Mouse (Mus musculus): ENCODE measurements at regions not wholly inside any gene's neighbourhood (a gene's known extent, or its start where the extent isn't known, plus 50 kb on each side); places are given as distances from the start of the nearest gene placed in this dataset.

DNA sequence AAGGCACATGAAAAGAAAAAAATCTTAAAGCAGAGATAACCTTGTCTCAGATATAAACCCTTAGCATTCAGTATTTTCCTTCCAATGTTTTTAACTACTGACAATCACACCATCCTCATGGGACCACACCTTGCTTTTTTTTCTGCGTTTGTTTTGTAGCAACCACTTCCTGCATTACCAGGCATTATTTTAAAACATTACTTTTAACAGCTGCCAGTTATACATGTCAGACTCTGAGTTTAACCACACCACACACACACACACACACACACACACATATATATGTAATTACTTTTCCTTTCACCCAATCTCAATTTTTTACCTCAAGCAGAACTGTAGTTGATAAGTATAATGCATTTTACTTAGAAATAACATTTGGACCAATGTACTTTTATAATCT, 128.8 kb upstream of the Atp2b1 start:
- no peak for ATAC-seq (replicated peaks; ENCODE audit: low FRiP score, low read depth)

DNA sequence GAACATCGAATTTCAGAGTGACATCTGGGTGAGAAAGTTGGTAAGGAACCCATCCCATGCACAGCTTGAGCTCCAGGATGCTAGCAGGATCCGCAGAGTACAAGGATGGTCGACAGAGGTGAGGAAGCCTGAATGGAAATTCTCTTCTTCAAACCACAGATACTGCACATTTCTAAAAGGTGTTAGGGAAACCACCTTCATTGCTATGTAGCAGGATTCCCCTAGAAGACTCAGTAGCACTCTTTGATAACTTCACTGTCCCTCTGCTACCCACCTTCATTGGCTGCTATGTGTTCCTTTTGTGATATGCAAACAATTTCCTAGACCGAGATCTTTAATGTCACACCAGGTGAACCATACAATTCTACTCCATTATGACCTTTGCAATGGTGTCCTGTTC, 128.1 kb upstream of the Atp2b1 start:
- WGBS: 81% methylated on average over 4 of the region's 4 CpGs
- no peak overlapping the region for H3K4me3 ChIP-seq (replicated peaks; ENCODE audit: low read depth, low read length)
- no peak overlapping the region for H3K9ac ChIP-seq (ENCODE audit: low read depth, low read length)
- TF ChIP-seq CTCF (IDR thresholded peaks at IDR 0.05; ENCODE audit: low read depth): no peak
- 0 out of 2 replicates have a peak, but pooled peaks cover 3% of the 10 kb centered on the region for H3K4me1 ChIP-seq (replicated peaks; ENCODE audit: insufficient read depth, low read length)
- no peaks in the 10 kb centered on the region for H3K36me3 ChIP-seq (ENCODE audit: insufficient read depth, low read length)
- no peak for DNase-seq (ENCODE audit: low spot score)
- no peak overlapping the region for H3K27ac ChIP-seq
- no peak for ATAC-seq (replicated peaks; ENCODE audit: low FRiP score, low read depth)
- no peak overlapping the region for H3K4me2 ChIP-seq (ENCODE audit: low read length)
- H3K27me3 ChIP-seq (ENCODE audit: insufficient read depth, low read length): no peaks in the 10 kb centered on the region
- no peaks in the 10 kb centered on the region for H3K9me3 ChIP-seq (replicated peaks; ENCODE audit: low read length)

More for the DNA sequence above, 128.8 kb upstream of the Atp2b1 start:
- no peak for TF ChIP-seq CTCF (IDR thresholded peaks at IDR 0.05; ENCODE audit: low read depth)
- Histone ChIP-seq H3K36me3 (ENCODE audit: insufficient read depth, low read length) (no peaks in the 10 kb centered on the region), H3K4me3 (replicated peaks; ENCODE audit: low read depth, low read length) (no peak overlapping the region), H3K4me1 (replicated peaks; ENCODE audit: insufficient read depth, low read length) (0 out of 2 replicates have a peak, but pooled peaks cover 3% of the 10 kb centered on the region), H3K9ac (ENCODE audit: low read depth, low read length) (no peak overlapping the region), H3K27me3 (ENCODE audit: insufficient read depth, low read length) (no peaks in the 10 kb centered on the region), H3K9me3 (replicated peaks; ENCODE audit: low read length) (no peaks in the 10 kb centered on the region), H3K4me2 (ENCODE audit: low read length) (no peak overlapping the region), H3K27ac (no peak overlapping the region)
- WGBS: 60% methylated on average over 1 of the region's 1 CpGs
- no peak for DNase-seq (ENCODE audit: low spot score)

DNA sequence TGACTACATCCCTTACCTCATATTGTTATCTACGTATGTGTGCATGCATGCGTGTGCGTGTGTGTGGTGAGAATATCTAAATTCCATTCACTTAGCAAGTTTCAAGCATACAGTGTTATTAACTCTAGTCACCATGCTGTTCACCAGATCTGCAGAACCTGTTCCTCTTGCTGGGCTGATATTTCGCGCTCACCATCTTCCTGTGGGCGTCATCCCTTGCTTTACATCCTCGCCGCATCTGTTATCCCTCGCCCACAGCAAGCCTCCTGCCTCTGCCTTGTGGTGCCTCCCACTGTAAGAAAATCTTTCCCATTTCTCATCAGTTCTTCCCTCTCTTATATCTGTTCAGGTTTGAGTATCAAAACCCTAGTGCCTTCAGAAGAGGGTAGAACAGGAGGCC, 124.4 kb upstream of the Atp2b1 start:
- DNase-seq (ENCODE audit: low spot score) (no peak), ATAC-seq (replicated peaks; ENCODE audit: low FRiP score, low read depth) (no peak)
- Histone ChIP-seq H3K9me3 (replicated peaks; ENCODE audit: low read length) (no peaks in the 10 kb centered on the region), H3K4me3 (replicated peaks; ENCODE audit: low read depth, low read length) (no peak overlapping the region), H3K4me1 (replicated peaks; ENCODE audit: insufficient read depth, low read length) (no peaks in the 10 kb centered on the region), H3K27ac (no peak overlapping the region), H3K36me3 (ENCODE audit: insufficient read depth, low read length) (no peaks in the 10 kb centered on the region), H3K9ac (ENCODE audit: low read depth, low read length) (no peak overlapping the region), H3K4me2 (ENCODE audit: low read length) (no peak overlapping the region), H3K27me3 (ENCODE audit: insufficient read depth, low read length) (no peaks in the 10 kb centered on the region)
- no peak for TF ChIP-seq CTCF (IDR thresholded peaks at IDR 0.05; ENCODE audit: low read depth)
- WGBS: 95% methylated on average over 9 of the region's 9 CpGs

DNA sequence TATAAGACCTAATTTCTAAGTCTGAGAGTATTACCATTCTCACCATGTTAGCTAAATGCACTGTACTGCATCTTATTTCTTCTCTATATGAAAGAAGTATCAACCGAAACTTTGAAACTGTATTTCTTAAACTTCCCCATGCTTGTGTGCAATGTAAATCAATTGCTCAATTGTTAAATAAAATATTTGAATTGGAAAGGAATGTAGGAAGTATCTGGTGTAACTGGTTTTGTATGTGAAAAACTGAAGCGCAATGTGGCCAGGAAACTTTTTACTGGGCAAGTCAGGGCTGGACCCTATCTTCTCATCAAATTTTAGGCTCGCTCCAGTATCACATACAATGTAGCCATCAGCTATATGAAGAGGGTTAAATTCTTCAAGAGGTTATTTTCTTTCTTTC, 123.8 kb upstream of the Atp2b1 start:
- Histone ChIP-seq H3K36me3 (ENCODE audit: insufficient read depth, low read length) (no peaks in the 10 kb centered on the region), H3K9ac (ENCODE audit: low read depth, low read length) (no peak overlapping the region), H3K27me3 (ENCODE audit: insufficient read depth, low read length) (no peaks in the 10 kb centered on the region), H3K4me1 (replicated peaks; ENCODE audit: insufficient read depth, low read length) (no peaks in the 10 kb centered on the region), H3K4me2 (ENCODE audit: low read length) (no peak overlapping the region), H3K9me3 (replicated peaks; ENCODE audit: low read length) (no peaks in the 10 kb centered on the region), H3K4me3 (replicated peaks; ENCODE audit: low read depth, low read length) (no peak overlapping the region), H3K27ac (no peak overlapping the region)
- DNase-seq (ENCODE audit: low spot score) (no peak), ATAC-seq (replicated peaks; ENCODE audit: low FRiP score, low read depth) (no peak)
- TF ChIP-seq CTCF (IDR thresholded peaks at IDR 0.05; ENCODE audit: low read depth): no peak
- WGBS: 86% methylated on average over 3 of the region's 3 CpGs

DNA sequence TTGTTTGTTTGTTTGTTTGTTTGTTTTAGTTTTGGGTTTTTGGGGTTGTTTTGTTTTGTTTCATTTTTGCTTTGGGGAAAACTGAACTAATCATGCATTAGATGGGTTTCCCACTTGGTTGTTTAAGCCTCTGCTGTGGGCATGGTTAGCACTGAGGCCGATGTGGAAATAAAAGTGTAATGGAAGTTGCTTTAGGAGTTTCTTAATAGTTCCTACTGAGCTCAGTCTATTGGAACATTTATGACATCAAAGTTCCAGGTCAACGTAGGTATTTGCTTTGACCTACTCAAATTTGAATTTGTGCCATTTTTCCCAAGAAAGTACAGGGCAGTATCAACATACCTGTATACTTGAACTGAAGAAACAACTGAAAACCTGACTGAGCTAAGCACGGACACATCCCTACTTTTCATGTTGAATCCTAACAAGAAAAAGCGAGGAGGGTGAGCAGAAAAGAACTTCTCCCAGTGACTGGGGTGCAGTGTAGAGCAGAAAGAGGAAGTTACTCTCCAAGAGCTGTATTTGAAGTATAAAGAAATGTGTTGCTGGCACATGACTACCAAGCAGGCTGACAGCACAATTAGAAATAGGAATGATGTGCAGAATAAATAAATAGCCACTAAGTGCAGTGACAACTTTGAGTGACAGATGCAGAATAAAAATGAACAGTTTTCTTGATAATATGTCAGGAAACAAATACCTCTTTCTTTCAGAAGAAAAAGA, 122.0 kb upstream of the Atp2b1 start:
- Histone ChIP-seq H3K9me3 (replicated peaks; ENCODE audit: low read length) (no peaks in the 10 kb centered on the region), H3K27ac (no peak overlapping the region), H3K4me2 (ENCODE audit: low read length) (no peak overlapping the region), H3K9ac (ENCODE audit: low read depth, low read length) (no peak overlapping the region), H3K4me3 (replicated peaks; ENCODE audit: low read depth, low read length) (no peak overlapping the region), H3K36me3 (ENCODE audit: insufficient read depth, low read length) (no peaks in the 10 kb centered on the region), H3K4me1 (replicated peaks; ENCODE audit: insufficient read depth, low read length) (no peaks in the 10 kb centered on the region), H3K27me3 (ENCODE audit: insufficient read depth, low read length) (no peaks in the 10 kb centered on the region)
- DNase-seq (ENCODE audit: low spot score) (no peak), ATAC-seq (replicated peaks; ENCODE audit: low FRiP score, low read depth) (no peak)
- 79% methylated on average over 4 of the region's 4 CpGs for WGBS
- no peak for TF ChIP-seq CTCF (IDR thresholded peaks at IDR 0.05; ENCODE audit: low read depth)

DNA sequence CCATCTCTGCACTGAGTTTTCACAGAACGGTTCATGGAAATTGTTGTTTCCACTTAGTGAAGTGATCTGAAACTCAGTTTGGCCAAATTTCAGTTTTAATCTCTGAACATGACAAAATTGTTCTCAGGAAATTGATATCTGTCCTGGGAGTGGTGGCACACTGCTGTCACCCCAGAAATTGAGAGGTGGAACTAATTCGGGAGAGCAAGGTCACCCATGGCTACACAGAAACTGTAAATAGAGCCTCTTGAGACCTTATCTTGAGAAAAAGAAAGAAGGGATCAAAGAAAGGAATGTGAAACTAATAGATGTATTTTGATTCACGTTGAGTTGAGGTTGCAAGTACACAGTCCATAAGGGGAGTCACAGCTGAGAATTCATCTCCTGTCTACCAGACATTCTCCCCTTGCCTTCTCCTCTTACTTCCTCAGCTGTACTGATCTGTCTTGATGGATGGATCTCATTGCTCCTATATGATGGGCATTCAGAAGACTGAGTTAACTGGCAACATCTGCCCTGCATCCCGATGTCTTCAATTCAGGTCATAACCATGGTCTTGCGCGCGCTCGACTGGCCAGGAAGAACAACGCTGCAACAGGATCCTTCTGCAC, 120.2 kb upstream of the Atp2b1 start:
- DNase-seq (ENCODE audit: low spot score): no peak
- no peak overlapping the region for H3K27ac ChIP-seq
- 66% methylated on average over 9 of the region's 9 CpGs for WGBS

More for the DNA sequence above, 120.2 kb upstream of the Atp2b1 start:
- Histone ChIP-seq H3K36me3 (ENCODE audit: insufficient read depth, low read length) (no peaks in the 10 kb centered on the region), H3K4me2 (ENCODE audit: low read length) (no peak overlapping the region), H3K27me3 (ENCODE audit: insufficient read depth, low read length) (no peaks in the 10 kb centered on the region), H3K9me3 (replicated peaks; ENCODE audit: low read length) (no peaks in the 10 kb centered on the region), H3K4me1 (replicated peaks; ENCODE audit: insufficient read depth, low read length) (no peaks in the 10 kb centered on the region), H3K4me3 (replicated peaks; ENCODE audit: low read depth, low read length) (no peak overlapping the region), H3K9ac (ENCODE audit: low read depth, low read length) (no peak overlapping the region)
- no peak for TF ChIP-seq CTCF (IDR thresholded peaks at IDR 0.05; ENCODE audit: low read depth)
- no peak for ATAC-seq (replicated peaks; ENCODE audit: low FRiP score, low read depth)
